Mouse (Mus musculus) erythroblast, embryonic 14.5 days (primary cell): Measurements from ENCODE around the gene Gm525.

ENCODE experiments used
- GATA1 ChIP-seq: IDR thresholded peaks from 2 replicates; pipeline ENCODE4 v1.6.1; 2012; ENCODE audit warnings: low read length, inconsistent platforms, mixed read lengths
- TAL1 ChIP-seq: IDR thresholded peaks from 3 replicates; pipeline ENCODE4 v1.6.1; 2012; ENCODE audit warnings: low read length, inconsistent platforms, mixed read lengths

- TF ChIP-seq GATA1 (no peak), TAL1 (no peak)
These were observed 64.3 kb downstream of the Gm525 start for GRCm38 (mm10) chr11:89137915-89138314.
